Mouse (Mus musculus) heart, adult 2 months (tissue): ENCODE measurements around the gene Wipi2. TPM values are rescaled to one million over a fixed set of nuclear protein-coding genes. Genes with fewer than 3 reads are reported as not detected.
A peak's percentile ranks its signal among the peaks of the same experiment; 100 is the strongest.

Experiments used
- DNase-seq, 2 experiments: peaks; one replicate each; pipeline ENCODE4 v3.0.0; 2021
- H3K27ac ChIP-seq: fragments of 200-600 bp; 2 replicates; pipeline ENCODE4 v1.8.1; 2022
- H3K27me3 ChIP-seq: fragments of 200-500 bp; 2 replicates; pipeline ENCODE4 v1.6.1; 2012; ENCODE audit warnings: mild to moderate bottlenecking, low read length, inconsistent platforms, mixed read lengths; ENCODE audit not compliant: control insufficient read depth, insufficient read depth
- H3K36me3 ChIP-seq: fragments of 200-500 bp; 2 replicates; pipeline ENCODE4 v1.6.1; 2012; ENCODE audit warnings: low read length, inconsistent platforms; ENCODE audit not compliant: control insufficient read depth, insufficient read depth
- H3K4me1 ChIP-seq: fragments of 200-500 bp; 2 replicates; pipeline ENCODE4 v1.6.1; 2011; ENCODE audit warnings: low read length; ENCODE audit not compliant: control insufficient read depth, insufficient read depth
- H3K4me3 ChIP-seq: fragments of 200-600 bp; 2 replicates; pipeline ENCODE4 v1.8.1; 2022
- H3K79me2 ChIP-seq: fragments of 200-500 bp; replicated peaks from 2 replicates; pipeline ENCODE4 v1.6.1; 2012; ENCODE audit warnings: mild to moderate bottlenecking, inconsistent platforms, low read length, moderate library complexity, mixed read lengths; ENCODE audit not compliant: control insufficient read depth, insufficient read depth
- H3K9ac ChIP-seq: fragments of 200-500 bp; 2 replicates; pipeline ENCODE4 v1.6.1; 2012; ENCODE audit warnings: low read depth, mild to moderate bottlenecking, control low read depth, inconsistent platforms, low read length, mixed read lengths
- CTCF ChIP-seq: fragments of 200-600 bp; IDR thresholded peaks from 2 replicates; pipeline ENCODE4 v1.8.1; 2022; ENCODE audit warnings: antibody characterized with exemption, mild to moderate bottlenecking, moderate library complexity
- EP300 ChIP-seq: fragments of 200-500 bp; IDR thresholded peaks from 2 replicates; pipeline ENCODE4 v1.6.1; 2011; ENCODE audit warnings: low read depth, low read length, control low read depth; ENCODE audit not compliant: insufficient read depth
- POLR2A ChIP-seq: fragments of 200-500 bp; IDR thresholded peaks from 2 replicates; pipeline ENCODE4 v1.6.1; 2011; ENCODE audit warnings: mild to moderate bottlenecking, low read depth, low read length, control low read depth; ENCODE audit not compliant: insufficient read depth
- WGBS: fragments of 180-500 bp; shearing (Covaris S2); methylation state at CpG from one replicate; pipeline ENCODE4 v1.1.7; 2018; 5-methylcytosine and 5-hydroxymethylcytosine counted together
- intact Hi-C: fragments of 180-260 bp; cut with DNase I; formaldehyde crosslinking; loops from one replicate; pipeline ENCODE4 v1.15.1; 2025
- polyA plus RNA-seq: library from polyadenylated mRNA; depleted of rRNA; stranded (reverse); fragments of >200 nt; gene quantifications from 2 replicates; pipeline ENCODE4 v1.2.3, GENCODE M21; 2012
- total RNA-seq, 2 experiments: library from RNA; stranded (reverse); gene quantifications; 2 replicates each; pipeline ENCODE4 v1.2.3; 2021

The Wipi2 gene
- total and polyA plus RNA-seq, 3 experiments = 24.1 to 43.0 (median 33.2) TPM

- Histone ChIP-seq H3K9ac (no peak overlapping the region), H3K79me2 (no peaks in the 10 kb centered on the region), H3K36me3 (no peaks in the 10 kb centered on the region), H3K27me3 (no peaks in the 10 kb centered on the region), H3K27ac (no peak overlapping the region), H3K4me3 (no peak overlapping the region), H3K4me1 (no peaks in the 10 kb centered on the region)
- intact Hi-C loops = no loop called here
- WGBS = 54% methylated on average over 7 of the region's 7 CpGs
- no peak for DNase-seq
- TF ChIP-seq CTCF = no peak
- TF ChIP-seq EP300 = no peak
- TF ChIP-seq POLR2A = no peak
Measured at GRCm38 (mm10) chr5:142709436-142709835, 81.9 kb downstream of the Wipi2 start.

GRCm38 (mm10) chr5:142712373-142712772 is 84.9 kb downstream of the Wipi2 start:
- DNase-seq = no peak
- Histone ChIP-seq H3K27me3 (no peaks in the 10 kb centered on the region), H3K9ac (no peak overlapping the region), H3K27ac (no peak overlapping the region), H3K79me2 (no peaks in the 10 kb centered on the region), H3K36me3 (no peaks in the 10 kb centered on the region), H3K4me3 (no peak overlapping the region), H3K4me1 (no peaks in the 10 kb centered on the region)
- TF ChIP-seq EP300 = no peak
- TF ChIP-seq CTCF = peak; percentile 23
- no peak for TF ChIP-seq POLR2A
- intact Hi-C loops = no loop called here
- 87% methylated on average over 5 of the region's 5 CpGs for WGBS

GRCm38 (mm10) chr5:142713966-142714365 is 86.5 kb downstream of the Wipi2 start:
- TF ChIP-seq EP300 (no peak), CTCF (no peak), POLR2A (no peak)
- Histone ChIP-seq H3K4me3 (no peak overlapping the region), H3K27ac (no peak overlapping the region), H3K79me2 (no peaks in the 10 kb centered on the region), H3K9ac (no peak overlapping the region), H3K27me3 (no peaks in the 10 kb centered on the region), H3K36me3 (no peaks in the 10 kb centered on the region), H3K4me1 (no peaks in the 10 kb centered on the region)
- intact Hi-C loops = no loop called here
- no peak for DNase-seq
- WGBS = 77% methylated on average over 10 of the region's 10 CpGs

- TF ChIP-seq CTCF (no peak), EP300 (no peak), POLR2A (no peak)
- 81% methylated on average over 9 of the region's 9 CpGs for WGBS
- Histone ChIP-seq H3K27me3 (no peaks in the 10 kb centered on the region), H3K4me3 (no peak overlapping the region), H3K27ac (no peak overlapping the region), H3K36me3 (no peaks in the 10 kb centered on the region), H3K4me1 (no peaks in the 10 kb centered on the region), H3K79me2 (no peaks in the 10 kb centered on the region), H3K9ac (no peak overlapping the region)
- intact Hi-C loops = loop anchor here (5.0 kb wide), 1 partner anchor 43 kb away; no protein-coding TSS in a partner anchor
- DNase-seq = no peak
Measured at GRCm38 (mm10) chr5:142715059-142715458, 87.6 kb downstream of the Wipi2 start.

- Histone ChIP-seq H3K79me2 (no peaks in the 10 kb centered on the region), H3K27me3 (no peaks in the 10 kb centered on the region), H3K4me1 (no peaks in the 10 kb centered on the region), H3K4me3 (no peak overlapping the region), H3K27ac (no peak overlapping the region), H3K36me3 (no peaks in the 10 kb centered on the region), H3K9ac (no peak overlapping the region)
- no peak for TF ChIP-seq EP300
- TF ChIP-seq CTCF = no peak
- TF ChIP-seq POLR2A = no peak
- no peak for DNase-seq
- WGBS = 70% methylated on average over 6 of the region's 6 CpGs
- intact Hi-C loops = loop anchor here (5.0 kb wide), 1 partner anchor 44 kb away; no protein-coding TSS in a partner anchor
Measured at GRCm38 (mm10) chr5:142716056-142716455, 88.6 kb downstream of the Wipi2 start.

- WGBS = 21% methylated on average over 4 of the region's 4 CpGs
- intact Hi-C loops = loop anchor here (1.0 to 5.0 kb wide), 5 partner anchors 46 to 240 kb away; no protein-coding TSS in a partner anchor
- TF ChIP-seq POLR2A (no peak), CTCF (peak; percentile 99)
- Histone ChIP-seq H3K27ac (no peak overlapping the region), H3K9ac (no peak overlapping the region), H3K79me2 (no peaks in the 10 kb centered on the region), H3K4me1 (no peaks in the 10 kb centered on the region), H3K36me3 (no peaks in the 10 kb centered on the region), H3K27me3 (no peaks in the 10 kb centered on the region), H3K4me3 (no peak overlapping the region)
- peak; percentile 59 to 87 for DNase-seq
Measured at GRCm38 (mm10) chr5:142718037-142718436, 90.5 kb downstream of the Wipi2 start.
